Mouse (Mus musculus): ENCODE results near the gene Samd5. TPM values are rescaled to one million over a fixed set of nuclear protein-coding genes. Genes with fewer than 3 reads are reported as not detected.

The Samd5 gene
- polyA plus RNA-seq, 1 experiment = 0.07 TPM

GRCm38 (mm10) chr10:9676418-9676786 lies 1.4 kb upstream of the Samd5 start:
- Histone ChIP-seq H3K4me3 (ENCODE audit: extremely low read depth, insufficient read depth, insufficient read length) (no peak overlapping the region), H3K27me3 (ENCODE audit: control insufficient read depth, insufficient read depth, low read length) (peaks cover 7% of the 10 kb centered on the region; the same call in 1 of the 2 replicates), H3K27ac (ENCODE audit: insufficient read depth, low read length) (no peak overlapping the region), H3K4me1 (ENCODE audit: control insufficient read depth, insufficient read depth, insufficient read length) (no peaks in the 10 kb centered on the region; the same call in 1 of the 2 replicates), H3K36me3 (ENCODE audit: control insufficient read depth, insufficient read depth, low read length) (no peaks in the 10 kb centered on the region)
- 4% methylated on average over 7 of the region's 7 CpGs for WGBS
- TF ChIP-seq CTCF (IDR thresholded peaks at IDR 0.05; ENCODE audit: extremely low read depth, insufficient read depth, insufficient read length, insufficient replicate concordance) (no peak), POLR2A (IDR thresholded peaks at IDR 0.05; ENCODE audit: low read depth, low read length) (no peak)
- DNase-seq (ENCODE audit: low read depth in 1 of 2, low spot score in 2 of 2) = no peak

DNA sequence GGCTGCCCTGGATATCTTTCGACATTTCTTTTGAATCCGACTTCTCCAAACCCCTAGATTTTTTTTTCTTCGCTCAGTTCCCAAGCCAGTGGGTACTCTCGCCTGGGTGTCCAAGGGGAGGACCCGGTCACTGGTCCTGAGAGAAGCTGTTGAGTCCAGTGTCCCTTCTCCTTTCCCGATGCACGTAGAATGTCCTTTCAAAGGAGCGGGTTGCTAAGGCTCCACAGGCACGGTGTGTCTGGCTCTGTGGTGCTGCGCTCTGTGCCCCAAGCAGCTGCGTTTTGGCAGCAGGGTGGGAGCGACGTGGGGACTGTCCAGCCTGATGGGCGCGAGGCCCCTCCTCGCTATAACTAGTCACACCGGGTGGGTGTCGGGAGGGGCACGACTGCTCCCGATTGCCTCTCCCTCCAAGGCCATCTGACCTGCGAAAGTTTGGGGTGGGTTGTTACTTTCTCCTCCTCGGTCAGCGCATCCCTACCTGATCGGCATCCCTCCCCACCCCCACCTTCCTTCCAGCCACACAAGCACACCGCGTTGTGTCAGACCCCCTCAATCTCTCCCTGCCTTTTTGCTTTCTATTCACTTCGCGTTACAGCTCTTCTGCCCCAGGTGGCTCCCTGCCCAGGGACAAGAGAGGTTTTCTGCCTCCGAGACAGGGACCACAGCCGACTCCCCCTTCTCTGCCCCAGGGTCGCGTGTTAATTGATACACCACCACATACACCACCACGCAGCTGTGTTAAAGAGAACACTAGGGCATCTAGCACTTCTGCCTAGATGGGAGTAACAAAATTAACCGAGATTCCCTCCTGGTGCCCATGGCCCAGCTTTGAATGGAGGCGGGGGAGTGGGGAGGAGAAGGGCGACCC lies 776 bp upstream of the Samd5 start:
- Histone ChIP-seq H3K27me3 (ENCODE audit: control insufficient read depth, insufficient read depth, low read length) (peaks cover 7% of the 10 kb centered on the region; the same call in 1 of the 2 replicates), H3K36me3 (ENCODE audit: control insufficient read depth, insufficient read depth, low read length) (no peaks in the 10 kb centered on the region), H3K4me3 (ENCODE audit: extremely low read depth, insufficient read depth, insufficient read length) (no peak overlapping the region), H3K4me1 (ENCODE audit: control insufficient read depth, insufficient read depth, insufficient read length) (no peaks in the 10 kb centered on the region; the same call in 1 of the 2 replicates), H3K27ac (ENCODE audit: insufficient read depth, low read length) (no peak overlapping the region)
- no peak for DNase-seq (ENCODE audit: low read depth in 1 of 2, low spot score in 2 of 2)
- TF ChIP-seq CTCF (IDR thresholded peaks at IDR 0.05; ENCODE audit: extremely low read depth, insufficient read depth, insufficient read length, insufficient replicate concordance) (no peak), POLR2A (IDR thresholded peaks at IDR 0.05; ENCODE audit: low read depth, low read length) (no peak)
- 7% methylated on average over 36 of the region's 36 CpGs for WGBS

- H3K4me1 ChIP-seq (ENCODE audit: control insufficient read depth, insufficient read depth, insufficient read length) = no peaks in the 10 kb centered on the region; the same call in 1 of the 2 replicates
- TF ChIP-seq POLR2A (IDR thresholded peaks at IDR 0.05; ENCODE audit: low read depth, low read length) (no peak), CTCF (IDR thresholded peaks at IDR 0.05; ENCODE audit: extremely low read depth, insufficient read depth, insufficient read length, insufficient replicate concordance) (no peak)
- peaks cover 7% of the 10 kb centered on the region; the same call in 1 of the 2 replicates for H3K27me3 ChIP-seq (ENCODE audit: control insufficient read depth, insufficient read depth, low read length)
- H3K36me3 ChIP-seq (ENCODE audit: control insufficient read depth, insufficient read depth, low read length) = no peaks in the 10 kb centered on the region
- no peak overlapping the region for H3K4me3 ChIP-seq (ENCODE audit: extremely low read depth, insufficient read depth, insufficient read length)
- no peak overlapping the region for H3K27ac ChIP-seq (ENCODE audit: insufficient read depth, low read length)
- no peak for DNase-seq (ENCODE audit: low read depth in 1 of 2, low spot score in 2 of 2)
These were observed 1.7 kb downstream of the Samd5 start for GRCm38 (mm10) chr10:9673276-9673675.

DNA sequence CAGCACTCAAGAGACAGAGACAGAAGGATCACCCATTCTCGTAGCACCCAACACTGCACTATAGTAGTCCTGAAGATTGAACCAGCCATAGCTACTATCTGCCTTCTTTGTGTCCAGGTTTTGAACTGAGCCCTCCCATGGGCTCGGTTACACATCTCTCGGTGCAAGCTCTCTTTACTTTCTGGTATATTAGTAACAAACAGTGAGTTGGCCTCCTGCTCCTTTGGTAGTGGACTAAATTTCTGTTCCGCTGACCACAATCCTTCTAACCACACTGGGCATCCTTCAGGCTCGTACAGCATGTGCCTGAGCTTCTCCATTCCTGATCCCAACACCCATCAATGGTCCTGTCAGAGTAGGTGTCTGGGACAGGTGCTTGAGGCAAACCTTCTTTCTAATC lies 2.3 kb downstream of the Samd5 start:
- H3K27me3 ChIP-seq (ENCODE audit: control insufficient read depth, insufficient read depth, low read length) = peaks cover 7% of the 10 kb centered on the region; the same call in 1 of the 2 replicates
- no peak for DNase-seq (ENCODE audit: low read depth in 1 of 2, low spot score in 2 of 2)
- H3K27ac ChIP-seq (ENCODE audit: insufficient read depth, low read length) = no peak overlapping the region
- no peak for TF ChIP-seq CTCF (IDR thresholded peaks at IDR 0.05; ENCODE audit: extremely low read depth, insufficient read depth, insufficient read length, insufficient replicate concordance)
- TF ChIP-seq POLR2A (IDR thresholded peaks at IDR 0.05; ENCODE audit: low read depth, low read length) = no peak
- WGBS = 88% methylated on average over 5 of the region's 5 CpGs
- no peak overlapping the region for H3K4me3 ChIP-seq (ENCODE audit: extremely low read depth, insufficient read depth, insufficient read length)
- no peaks in the 10 kb centered on the region for H3K36me3 ChIP-seq (ENCODE audit: control insufficient read depth, insufficient read depth, low read length)
- H3K4me1 ChIP-seq (ENCODE audit: control insufficient read depth, insufficient read depth, insufficient read length) = no peaks in the 10 kb centered on the region; the same call in 1 of the 2 replicates

DNA sequence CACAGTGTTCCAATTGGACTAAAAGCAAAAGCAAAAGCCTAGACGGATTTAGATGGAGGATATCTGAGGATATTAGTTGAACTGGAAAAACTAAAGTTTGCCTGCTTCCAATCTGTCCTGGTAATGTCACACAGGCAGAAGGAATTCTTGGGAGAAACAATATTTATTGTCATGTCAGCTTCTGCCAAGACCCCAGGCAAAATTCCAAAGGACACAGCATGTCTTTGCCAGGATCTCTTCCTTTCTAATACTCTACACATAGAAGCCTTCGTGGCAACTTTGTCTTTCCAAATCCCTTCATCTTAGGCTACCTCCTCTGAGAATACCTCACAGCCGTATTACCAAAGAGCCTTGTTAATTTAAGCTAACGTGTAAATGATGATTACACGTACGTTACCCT lies 4.7 kb downstream of the Samd5 start:
- Histone ChIP-seq H3K27ac (ENCODE audit: insufficient read depth, low read length) (no peak overlapping the region), H3K4me3 (ENCODE audit: extremely low read depth, insufficient read depth, insufficient read length) (no peak overlapping the region), H3K27me3 (ENCODE audit: control insufficient read depth, insufficient read depth, low read length) (peaks cover 7% of the 10 kb centered on the region; the same call in 1 of the 2 replicates), H3K36me3 (ENCODE audit: control insufficient read depth, insufficient read depth, low read length) (no peaks in the 10 kb centered on the region), H3K4me1 (ENCODE audit: control insufficient read depth, insufficient read depth, insufficient read length) (no peaks in the 10 kb centered on the region; the same call in 1 of the 2 replicates)
- WGBS = 85% methylated on average over 6 of the region's 6 CpGs
- TF ChIP-seq CTCF (IDR thresholded peaks at IDR 0.05; ENCODE audit: extremely low read depth, insufficient read depth, insufficient read length, insufficient replicate concordance) (no peak), POLR2A (IDR thresholded peaks at IDR 0.05; ENCODE audit: low read depth, low read length) (no peak)
- DNase-seq (ENCODE audit: low read depth in 1 of 2, low spot score in 2 of 2) = no peak

DNA sequence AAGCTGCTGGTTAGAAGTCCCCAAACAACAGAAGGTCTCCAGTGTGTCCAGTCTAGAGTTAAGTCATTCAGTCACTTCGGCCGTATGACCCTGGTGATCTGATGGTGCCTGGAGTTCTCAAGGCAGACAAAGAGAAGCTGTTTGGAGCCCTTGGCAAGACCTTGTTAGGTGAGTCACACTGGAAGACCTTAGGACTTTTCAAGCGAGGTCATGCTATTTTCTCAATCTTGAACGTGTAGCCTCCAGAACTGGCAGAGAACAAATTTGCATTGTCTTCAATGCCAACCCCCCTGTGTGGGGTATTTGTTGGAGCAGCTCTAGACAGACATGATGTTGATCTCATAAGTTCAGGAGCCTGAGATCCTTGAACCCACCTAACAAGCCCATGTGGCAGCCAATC lies 6.2 kb downstream of the Samd5 start:
- Histone ChIP-seq H3K4me3 (ENCODE audit: extremely low read depth, insufficient read depth, insufficient read length) (no peak overlapping the region), H3K36me3 (ENCODE audit: control insufficient read depth, insufficient read depth, low read length) (no peaks in the 10 kb centered on the region), H3K27ac (ENCODE audit: insufficient read depth, low read length) (no peak overlapping the region), H3K27me3 (ENCODE audit: control insufficient read depth, insufficient read depth, low read length) (no peaks in the 10 kb centered on the region; the same call in 1 of the 2 replicates), H3K4me1 (ENCODE audit: control insufficient read depth, insufficient read depth, insufficient read length) (no peaks in the 10 kb centered on the region)
- 84% methylated on average over 4 of the region's 4 CpGs for WGBS
- TF ChIP-seq CTCF (IDR thresholded peaks at IDR 0.05; ENCODE audit: extremely low read depth, insufficient read depth, insufficient read length, insufficient replicate concordance) = no peak
- no peak for TF ChIP-seq POLR2A (IDR thresholded peaks at IDR 0.05; ENCODE audit: low read depth, low read length)
- DNase-seq (ENCODE audit: low read depth in 1 of 2, low spot score in 2 of 2) = no peak

GRCm38 (mm10) chr10:9652946-9653345 lies 22.1 kb downstream of the Samd5 start:
- Histone ChIP-seq H3K27me3 (ENCODE audit: control insufficient read depth, insufficient read depth, low read length) (no peaks in the 10 kb centered on the region), H3K36me3 (ENCODE audit: control insufficient read depth, insufficient read depth, low read length) (no peaks in the 10 kb centered on the region), H3K4me3 (ENCODE audit: extremely low read depth, insufficient read depth, insufficient read length) (no peak overlapping the region), H3K27ac (ENCODE audit: insufficient read depth, low read length) (no peak overlapping the region), H3K4me1 (ENCODE audit: control insufficient read depth, insufficient read depth, insufficient read length) (no peaks in the 10 kb centered on the region)
- WGBS = 88% methylated on average over 5 of the region's 5 CpGs
- TF ChIP-seq CTCF (IDR thresholded peaks at IDR 0.05; ENCODE audit: extremely low read depth, insufficient read depth, insufficient read length, insufficient replicate concordance) = no peak
- no peak for TF ChIP-seq POLR2A (IDR thresholded peaks at IDR 0.05; ENCODE audit: low read depth, low read length)
- DNase-seq (ENCODE audit: low read depth in 1 of 2, low spot score in 2 of 2) = no peak
